Mouse (Mus musculus) myocyte (in vitro differentiated cells): Measurements from ENCODE around the gene Stk10.

ENCODE experiments used
- CEBPB ChIP-seq: IDR thresholded peaks from 2 replicates; pipeline ENCODE4 v1.6.1; 2011; ENCODE audit warnings: mild to moderate bottlenecking, moderate library complexity; ENCODE audit not compliant: poor library complexity, insufficient read depth, severe bottlenecking
- E2F4 ChIP-seq: IDR thresholded peaks from one replicate; pipeline ENCODE4 v1.6.1; 2011; ENCODE audit warnings: mild to moderate bottlenecking, control low read depth, moderate library complexity; ENCODE audit not compliant: insufficient read depth
- MAX ChIP-seq: IDR thresholded peaks from one replicate; pipeline ENCODE4 v1.6.1; 2011; ENCODE audit warnings: low read depth, mild to moderate bottlenecking, control low read depth
- MYOG ChIP-seq, 3 experiments: IDR thresholded peaks; one replicate each; pipeline ENCODE4 v1.6.1; 2011; ENCODE audit warnings: control low read depth in 2 of 3, low read depth in 2 of 3, mild to moderate bottlenecking in 2 of 3; ENCODE audit not compliant: insufficient read length in 2 of 3, control insufficient read depth in 1 of 3, insufficient read depth in 1 of 3
- POLR2A ChIP-seq: IDR thresholded peaks from one replicate; pipeline ENCODE4 v1.6.1; 2011; ENCODE audit warnings: low read depth, mild to moderate bottlenecking, control low read depth, moderate library complexity; ENCODE audit not compliant: insufficient read length
- POLR2AphosphoS2 ChIP-seq: IDR thresholded peaks from one replicate; pipeline ENCODE4 v1.6.1; 2011; ENCODE audit warnings: low read depth, control low read depth; ENCODE audit not compliant: insufficient read length
- REST ChIP-seq: IDR thresholded peaks from one replicate; pipeline ENCODE4 v1.6.1; 2011; ENCODE audit warnings: mild to moderate bottlenecking, control low read depth, moderate library complexity; ENCODE audit not compliant: insufficient read depth, insufficient read length
- SRF ChIP-seq: IDR thresholded peaks from one replicate; pipeline ENCODE4 v1.6.1; 2011; ENCODE audit warnings: low read depth; ENCODE audit not compliant: control insufficient read depth, insufficient read length
- TCF12 ChIP-seq: IDR thresholded peaks from one replicate; pipeline ENCODE4 v1.6.1; 2011; ENCODE audit warnings: mild to moderate bottlenecking, control low read depth; ENCODE audit not compliant: poor library complexity, insufficient read depth, severe bottlenecking
- USF1 ChIP-seq: IDR thresholded peaks from one replicate; pipeline ENCODE4 v1.6.1; 2011; ENCODE audit warnings: low read depth, mild to moderate bottlenecking, control low read depth, moderate library complexity

DNA sequence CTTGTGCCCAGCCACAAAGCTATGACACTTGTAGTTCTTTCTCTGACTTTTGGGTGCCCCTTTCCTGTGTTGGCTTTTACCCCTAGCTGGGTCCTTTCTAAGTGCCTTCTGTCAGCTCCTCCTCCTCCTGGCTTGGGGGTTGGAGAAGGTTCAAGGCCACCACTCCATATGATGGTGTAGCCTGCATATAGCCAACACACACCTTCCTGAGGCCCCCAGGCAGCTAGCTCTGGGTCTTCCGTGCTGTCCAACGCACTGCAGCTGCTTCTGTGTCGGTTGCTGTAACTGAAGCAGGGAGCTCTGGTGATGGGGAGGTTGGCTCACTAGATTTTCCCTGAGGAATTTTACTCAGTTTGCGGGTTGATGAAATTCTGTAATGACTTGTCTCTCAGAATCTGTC is 71.6 kb downstream of the Stk10 start:
- no peak for TF ChIP-seq POLR2A
- TF ChIP-seq E2F4: no peak
- TF ChIP-seq POLR2AphosphoS2: no peak
- TF ChIP-seq USF1: no peak
- TF ChIP-seq SRF: no peak
- peak in 1 of 3 experiments; percentile 22 for TF ChIP-seq MYOG (IDR thresholded peaks at IDR 0.05; ENCODE audit: control insufficient read depth in 1 of 3, insufficient read depth in 1 of 3, insufficient read length in 2 of 3, low read depth in 2 of 3)
- TF ChIP-seq TCF12: no peak
- TF ChIP-seq MAX: no peak
- no peak for TF ChIP-seq REST
- no peak for TF ChIP-seq CEBPB
